Mouse (Mus musculus): ENCODE results near the gene A3galt2. TPM values are rescaled to one million over a fixed set of nuclear protein-coding genes. Genes with fewer than 3 reads are reported as not detected.

A3galt2 gene
- polyA plus RNA-seq, 1 experiment: 0.13 TPM

GRCm38 (mm10) chr4:128788108-128788507 lies 32.9 kb downstream of the A3galt2 start:
- H3K4me2 ChIP-seq (ENCODE audit: low read depth): no peak overlapping the region
- H3K79me2 ChIP-seq (ENCODE audit: control insufficient read depth, insufficient read depth): no peaks in the 10 kb centered on the region
- no peak overlapping the region for H3ac ChIP-seq (ENCODE audit: control insufficient read depth, insufficient read length)
- no peaks in the 10 kb centered on the region for H3K27me3 ChIP-seq (ENCODE audit: control insufficient read depth, insufficient read depth, insufficient read length)
- H3K4me3 ChIP-seq: no peak overlapping the region
- peaks cover 11% of the 10 kb centered on the region for H3K36me3 ChIP-seq (ENCODE audit: control insufficient read depth, insufficient read depth)
- TF ChIP-seq MYOD1 (IDR thresholded peaks at IDR 0.05; ENCODE audit: control insufficient read depth in 1 of 3, insufficient read length in 2 of 3, low read depth in 2 of 3): no peak
- no peak for TF ChIP-seq TCF3 (IDR thresholded peaks at IDR 0.05; ENCODE audit: insufficient read length, low read depth)
- TF ChIP-seq SRF (IDR thresholded peaks at IDR 0.05; ENCODE audit: control insufficient read depth, insufficient read length, low read depth): no peak
- TF ChIP-seq TCF12 (IDR thresholded peaks at IDR 0.05; ENCODE audit: insufficient read depth, poor library complexity, severe bottlenecking): no peak

DNA sequence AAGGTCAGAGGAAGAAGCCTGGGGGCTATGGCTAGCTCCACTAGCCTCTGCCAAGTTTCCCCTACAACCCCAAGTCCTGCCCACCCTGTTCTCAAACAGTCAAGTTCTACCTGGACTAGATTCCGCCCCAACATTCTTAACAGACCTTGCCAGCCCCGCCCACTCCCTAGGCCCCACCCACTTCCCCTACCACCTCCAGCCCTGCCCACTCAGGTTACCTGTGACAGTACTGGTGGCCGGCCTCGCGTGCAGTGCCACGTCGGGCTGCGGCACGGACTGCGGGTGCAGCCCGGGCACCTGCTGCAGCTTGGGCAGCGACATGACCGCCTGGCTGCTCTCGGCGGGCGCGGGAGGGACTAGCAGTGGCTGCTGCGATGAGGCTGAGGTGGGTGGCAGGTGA lies 34.5 kb downstream of the A3galt2 start:
- Histone ChIP-seq H3K4me3 (no peak overlapping the region), H3K4me2 (ENCODE audit: low read depth) (no peak overlapping the region), H3K36me3 (ENCODE audit: control insufficient read depth, insufficient read depth) (peaks cover 11% of the 10 kb centered on the region), H3K79me2 (ENCODE audit: control insufficient read depth, insufficient read depth) (no peaks in the 10 kb centered on the region), H3ac (ENCODE audit: control insufficient read depth, insufficient read length) (no peak overlapping the region), H3K27me3 (ENCODE audit: control insufficient read depth, insufficient read depth, insufficient read length) (no peaks in the 10 kb centered on the region)
- no peak for TF ChIP-seq E2F4 (IDR thresholded peaks at IDR 0.05; ENCODE audit: insufficient read depth)
- TF ChIP-seq MYOD1 (IDR thresholded peaks at IDR 0.05; ENCODE audit: control insufficient read depth in 1 of 3, insufficient read length in 2 of 3, low read depth in 2 of 3): no peak
- TF ChIP-seq SRF (IDR thresholded peaks at IDR 0.05; ENCODE audit: control insufficient read depth, insufficient read length, low read depth): no peak
- TF ChIP-seq MYOG (IDR thresholded peaks at IDR 0.05; ENCODE audit: control insufficient read depth in 1 of 3, insufficient read depth in 1 of 3, insufficient read length in 2 of 3, low read depth in 2 of 3): no peak
- no peak for TF ChIP-seq TCF12 (IDR thresholded peaks at IDR 0.05; ENCODE audit: insufficient read depth, poor library complexity, severe bottlenecking)

GRCm38 (mm10) chr4:128793710-128794109 lies 38.5 kb downstream of the A3galt2 start:
- TF ChIP-seq REST (IDR thresholded peaks at IDR 0.05; ENCODE audit: insufficient read depth, insufficient read length) (no peak), CEBPB (IDR thresholded peaks at IDR 0.05; ENCODE audit: insufficient read depth, poor library complexity, severe bottlenecking) (no peak), USF1 (IDR thresholded peaks at IDR 0.05; ENCODE audit: low read depth) (no peak), SRF (IDR thresholded peaks at IDR 0.05; ENCODE audit: control insufficient read depth, insufficient read length, low read depth) (no peak)
- Histone ChIP-seq H3K36me3 (ENCODE audit: control insufficient read depth, insufficient read depth) (no peaks in the 10 kb centered on the region), H3K4me3 (no peak overlapping the region), H3K4me2 (ENCODE audit: low read depth) (no peak overlapping the region), H3K79me2 (ENCODE audit: control insufficient read depth, insufficient read depth) (no peaks in the 10 kb centered on the region), H3ac (ENCODE audit: control insufficient read depth, insufficient read length) (no peak overlapping the region), H3K27me3 (ENCODE audit: control insufficient read depth, insufficient read depth, insufficient read length) (no peaks in the 10 kb centered on the region)

- Histone ChIP-seq H3ac (ENCODE audit: control insufficient read depth, insufficient read length) (no peak overlapping the region), H3K4me2 (ENCODE audit: low read depth) (no peak overlapping the region), H3K27me3 (ENCODE audit: control insufficient read depth, insufficient read depth, insufficient read length) (no peaks in the 10 kb centered on the region), H3K79me2 (ENCODE audit: control insufficient read depth, insufficient read depth) (no peaks in the 10 kb centered on the region), H3K36me3 (ENCODE audit: control insufficient read depth, insufficient read depth) (no peaks in the 10 kb centered on the region), H3K4me3 (no peak overlapping the region)
- TF ChIP-seq MYOG (IDR thresholded peaks at IDR 0.05; ENCODE audit: control insufficient read depth in 1 of 3, insufficient read depth in 1 of 3, insufficient read length in 2 of 3, low read depth in 2 of 3) (no peak), POLR2A (IDR thresholded peaks at IDR 0.05; ENCODE audit: insufficient read length, low read depth) (no peak), E2F4 (IDR thresholded peaks at IDR 0.05; ENCODE audit: insufficient read depth) (no peak), TCF3 (IDR thresholded peaks at IDR 0.05; ENCODE audit: insufficient read length, low read depth) (no peak), TCF12 (IDR thresholded peaks at IDR 0.05; ENCODE audit: insufficient read depth, poor library complexity, severe bottlenecking) (no peak), REST (IDR thresholded peaks at IDR 0.05; ENCODE audit: insufficient read depth, insufficient read length) (no peak), POLR2AphosphoS2 (IDR thresholded peaks at IDR 0.05; ENCODE audit: insufficient read length, low read depth) (no peak), MYOD1 (IDR thresholded peaks at IDR 0.05; ENCODE audit: control insufficient read depth in 1 of 3, insufficient read length in 2 of 3, low read depth in 2 of 3) (no peak), USF1 (IDR thresholded peaks at IDR 0.05; ENCODE audit: low read depth) (no peak), CEBPB (IDR thresholded peaks at IDR 0.05; ENCODE audit: insufficient read depth, poor library complexity, severe bottlenecking) (no peak), MAX (IDR thresholded peaks at IDR 0.05; ENCODE audit: low read depth) (no peak), SRF (IDR thresholded peaks at IDR 0.05; ENCODE audit: control insufficient read depth, insufficient read length, low read depth) (no peak)
Observed at GRCm38 (mm10) chr4:128794198-128794597, 39.0 kb downstream of the A3galt2 start.

DNA sequence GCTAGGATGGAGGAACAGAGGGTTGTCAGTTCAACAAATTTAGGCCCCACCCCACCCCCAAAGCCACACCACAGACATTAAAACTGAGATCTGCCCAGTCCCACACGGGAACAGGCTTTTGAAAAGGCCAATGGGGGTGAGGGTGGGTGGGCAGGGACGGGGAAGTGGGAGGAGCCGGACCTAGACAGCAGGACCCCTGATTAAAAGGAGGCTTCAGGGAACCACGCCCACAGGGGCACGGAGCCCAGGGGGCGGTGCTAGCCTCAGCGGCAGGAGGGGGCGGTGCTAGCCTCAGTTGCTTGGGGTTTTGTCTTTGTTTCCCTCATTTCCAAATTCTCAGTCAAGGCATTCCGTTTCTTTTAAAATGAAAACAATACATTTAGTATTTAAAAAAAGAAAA lies 40.4 kb downstream of the A3galt2 start:
- H3K36me3 ChIP-seq (ENCODE audit: control insufficient read depth, insufficient read depth): no peaks in the 10 kb centered on the region
- TF ChIP-seq TCF12 (IDR thresholded peaks at IDR 0.05; ENCODE audit: insufficient read depth, poor library complexity, severe bottlenecking) (no peak), SRF (IDR thresholded peaks at IDR 0.05; ENCODE audit: control insufficient read depth, insufficient read length, low read depth) (no peak), MAX (IDR thresholded peaks at IDR 0.05; ENCODE audit: low read depth) (no peak), E2F4 (IDR thresholded peaks at IDR 0.05; ENCODE audit: insufficient read depth) (no peak), MYOD1 (IDR thresholded peaks at IDR 0.05; ENCODE audit: control insufficient read depth in 1 of 3, insufficient read length in 2 of 3, low read depth in 2 of 3) (no peak)
- no peaks in the 10 kb centered on the region for H3K79me2 ChIP-seq (ENCODE audit: control insufficient read depth, insufficient read depth)
- no peak overlapping the region for H3ac ChIP-seq (ENCODE audit: control insufficient read depth, insufficient read length)
- no peak overlapping the region for H3K4me3 ChIP-seq
- H3K4me2 ChIP-seq (ENCODE audit: low read depth): no peak overlapping the region
- H3K27me3 ChIP-seq (ENCODE audit: control insufficient read depth, insufficient read depth, insufficient read length): no peaks in the 10 kb centered on the region

Measured in myocyte (in vitro differentiated cells).